Mouse (Mus musculus) midbrain, embryonic 14.5 days (tissue): ENCODE results near the gene Fyb2. TPM values are rescaled to one million over a fixed set of nuclear protein-coding genes. Genes with fewer than 3 reads are reported as not detected.
A peak's percentile ranks its signal among the peaks of the same experiment; 100 is the strongest.

Experiments
- ATAC-seq: fragments of 200-750 bp; cut with Nextera tagmentation; 2 replicates; pipeline ENCODE4 v1.8.0; 2017; ENCODE audit warnings: moderate number of reproducible peaks, moderate library complexity; ENCODE audit not compliant: low FRiP score, low TSS enrichment
- DNase-seq: peaks from one replicate; pipeline ENCODE4 v3.0.0-alpha.2; 2015
- H3K27ac ChIP-seq: fragments of 300-500 bp; sonication (generic); replicated peaks from 2 replicates; pipeline ENCODE4 v1.5.1; 2014; ENCODE audit warnings: mild to moderate bottlenecking, low read depth, low read length, moderate library complexity
- H3K27me3 ChIP-seq: fragments of 300-500 bp; sonication (generic); 2 replicates; pipeline ENCODE4 v1.6.1; 2014; ENCODE audit warnings: low read length, control low read depth, mixed read lengths; ENCODE audit not compliant: control insufficient read depth, insufficient read depth
- H3K36me3 ChIP-seq: fragments of 300-500 bp; sonication (generic); 2 replicates; pipeline ENCODE4 v1.6.1; 2014; ENCODE audit warnings: low read length, control low read depth; ENCODE audit not compliant: control insufficient read depth, insufficient read depth
- H3K4me1 ChIP-seq: fragments of 300-500 bp; sonication (generic); 2 replicates; pipeline ENCODE4 v1.6.1; 2014; ENCODE audit warnings: mild to moderate bottlenecking, antibody characterized with exemption, low read length, control low read depth; ENCODE audit not compliant: control insufficient read depth, insufficient read depth
- H3K4me2 ChIP-seq: fragments of 300-500 bp; sonication (generic); 2 replicates; pipeline ENCODE4 v1.6.1; 2014; ENCODE audit warnings: mild to moderate bottlenecking, low read length, moderate library complexity
- H3K4me3 ChIP-seq: fragments of 300-500 bp; sonication (generic); replicated peaks from 2 replicates; pipeline ENCODE4 v1.5.1; 2014; ENCODE audit warnings: low read depth, low read length
- H3K9ac ChIP-seq: fragments of 300-500 bp; sonication (generic); replicated peaks from 2 replicates; pipeline ENCODE4 v1.6.1; 2014; ENCODE audit warnings: mild to moderate bottlenecking, low read length, moderate library complexity
- H3K9me3 ChIP-seq: fragments of 300-500 bp; sonication (generic); 2 replicates; pipeline ENCODE4 v1.6.1; 2016; ENCODE audit warnings: low read length, control low read depth, mixed read lengths; ENCODE audit not compliant: control insufficient read depth
- WGBS: fragments of 180-500 bp; shearing (Covaris S2); extraction: QIAGEN DNeasy Blood & Tissue Kit; methylation state at CpG from one replicate; pipeline ENCODE4 v1.1.7; 2014; 5-methylcytosine and 5-hydroxymethylcytosine counted together
- polyA plus RNA-seq: library from polyadenylated mRNA; unstranded; fragments of >200 nt; fragmentation: Nextera tagmentation; extraction: Ambion mirVana; gene quantifications from 2 replicates; pipeline ENCODE4 v1.2.1, GENCODE M21; 2014

Fyb2 gene
- 0.14 and 0.38 TPM in 2 replicates for polyA plus RNA-seq

DNA sequence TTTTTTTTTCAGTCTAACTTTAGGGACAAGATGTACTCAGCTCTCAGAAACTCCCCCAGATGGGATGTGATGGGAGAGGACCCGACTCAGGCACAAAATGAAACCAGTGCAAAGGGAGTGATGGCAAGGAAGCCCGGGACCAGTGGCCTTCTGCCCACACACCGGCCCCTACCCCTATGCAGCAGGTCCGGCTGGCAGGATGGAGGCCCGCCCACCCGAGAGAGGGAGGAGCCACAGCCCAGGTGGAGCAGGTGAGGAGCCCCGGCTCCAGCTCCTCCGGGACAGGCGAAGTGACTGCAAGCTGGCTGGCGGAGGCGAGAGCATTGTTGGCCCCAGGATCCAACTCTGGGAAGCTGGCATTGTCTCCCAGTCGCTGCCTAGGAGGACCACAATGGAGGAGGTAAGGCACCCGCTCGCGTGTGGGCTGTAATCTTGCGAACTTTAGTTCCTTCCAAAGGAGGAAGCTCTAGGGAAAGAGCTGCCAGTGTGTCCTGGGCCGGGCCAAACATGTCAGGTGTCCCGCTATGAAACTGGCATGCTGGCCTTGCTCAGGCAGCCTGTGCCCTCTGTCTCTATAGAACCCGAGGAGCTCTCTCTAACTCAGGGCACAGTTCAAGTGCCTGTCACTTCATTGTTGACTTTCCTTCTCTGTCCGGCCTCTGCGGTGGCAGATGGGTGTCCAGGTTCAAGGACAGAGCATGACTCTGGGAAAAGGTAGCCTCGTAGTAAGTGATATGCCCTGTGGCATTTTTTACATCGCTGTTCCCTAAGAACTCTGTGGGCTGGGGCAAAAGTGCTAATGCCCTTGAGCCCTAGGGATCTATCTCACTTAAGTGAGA, at the start of gene Fyb2:
Fyb2 (plus strand) TSS at position 166 of the 839 bp plus-strand sequence.
- no peaks in the 10 kb centered on the region for H3K27me3 ChIP-seq
- H3K9me3 ChIP-seq, result no peaks in the 10 kb centered on the region
- no peak for DNase-seq
- no peaks in the 10 kb centered on the region for H3K4me1 ChIP-seq
- H3K36me3 ChIP-seq, result no peaks in the 10 kb centered on the region
- no peak within 1 kb of the TSS for H3K27ac ChIP-seq
- peak within 1 kb of the TSS; percentile 39 for H3K4me2 ChIP-seq
- H3K9ac ChIP-seq, result no peak within 1 kb of the TSS
- 24% methylated on average over 23 of the region's 23 CpGs for WGBS
- H3K4me3 ChIP-seq, result no peak within 1 kb of the TSS
- no peak for ATAC-seq

DNA sequence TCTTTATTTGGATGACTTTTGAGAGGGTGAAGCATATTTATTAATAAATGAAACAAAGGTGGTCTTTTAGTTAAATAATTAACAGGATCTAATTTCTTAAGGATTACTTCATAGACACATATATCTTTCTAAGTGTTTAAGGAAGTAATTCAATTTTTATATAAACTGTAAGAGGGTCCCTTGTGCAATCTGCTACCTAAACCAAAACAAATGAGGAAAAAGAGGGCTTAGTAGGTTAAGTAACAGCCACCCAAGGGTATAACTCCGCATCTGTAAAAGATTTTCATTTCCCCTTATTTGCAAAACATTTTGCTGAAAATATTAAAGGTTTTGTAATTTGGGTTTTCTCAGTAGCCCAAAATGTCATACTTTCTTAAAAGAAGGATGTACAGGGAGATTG, 48.9 kb upstream of the Fyb2 start:
- no peak overlapping the region for H3K27ac ChIP-seq
- 0 out of 2 replicates have a peak, but pooled peaks cover 5% of the 10 kb centered on the region for H3K4me1 ChIP-seq
- no peaks in the 10 kb centered on the region for H3K27me3 ChIP-seq
- ATAC-seq, result no peak
- 88% methylated on average over 1 of the region's 1 CpGs for WGBS
- H3K9ac ChIP-seq, result no peak overlapping the region
- no peak for DNase-seq
- no peaks in the 10 kb centered on the region for H3K36me3 ChIP-seq
- no peaks in the 10 kb centered on the region for H3K9me3 ChIP-seq
- no peak overlapping the region for H3K4me2 ChIP-seq
- H3K4me3 ChIP-seq, result no peak overlapping the region

DNA sequence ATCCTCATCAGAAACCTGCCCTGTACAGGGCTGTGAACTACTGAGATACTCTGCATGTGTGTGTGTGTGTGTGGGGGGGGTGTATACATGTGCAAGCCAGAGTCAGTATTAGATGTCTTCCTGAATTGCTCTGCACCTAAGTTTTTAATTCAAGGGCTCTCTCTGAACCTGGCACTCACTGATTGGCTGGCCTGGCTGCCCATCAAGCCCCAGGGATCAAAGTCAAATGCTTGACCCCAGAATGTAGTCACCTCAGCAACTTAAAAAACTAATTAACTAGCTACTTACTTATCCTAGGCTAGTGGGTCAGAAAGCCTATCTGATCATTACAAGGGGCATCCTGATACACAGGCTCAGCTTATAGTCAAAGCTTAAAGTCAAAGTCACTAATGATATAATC, 43.7 kb upstream of the Fyb2 start:
- no peak overlapping the region for H3K4me3 ChIP-seq
- no peaks in the 10 kb centered on the region for H3K36me3 ChIP-seq
- 0 out of 2 replicates have a peak, but pooled peaks cover 5% of the 10 kb centered on the region for H3K4me1 ChIP-seq
- H3K27me3 ChIP-seq, result no peaks in the 10 kb centered on the region
- ATAC-seq (no peak), DNase-seq (no peak)
- no peaks in the 10 kb centered on the region for H3K9me3 ChIP-seq
- H3K27ac ChIP-seq, result no peak overlapping the region
- H3K9ac ChIP-seq, result no peak overlapping the region
- H3K4me2 ChIP-seq, result no peak overlapping the region

DNA sequence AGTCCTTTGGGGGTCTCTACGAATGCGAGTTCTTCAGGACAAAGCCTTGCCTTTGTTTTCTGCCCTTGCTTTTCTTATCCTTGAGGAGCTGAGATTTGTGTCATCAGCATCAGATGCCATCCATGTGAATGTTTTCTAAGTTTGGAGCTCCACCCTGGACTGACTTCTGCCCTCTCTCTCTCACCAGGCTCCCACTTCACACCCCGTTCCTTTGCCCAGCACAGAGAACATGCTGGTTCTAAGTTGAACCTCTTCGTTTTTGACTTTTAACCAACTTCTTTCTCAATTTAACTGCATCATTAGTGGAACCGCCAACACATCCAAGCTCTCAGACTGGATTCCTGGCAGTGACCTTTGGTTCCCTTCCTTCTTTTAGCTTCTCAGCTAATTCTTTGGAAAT, 43.1 kb upstream of the Fyb2 start:
- H3K27me3 ChIP-seq, result no peaks in the 10 kb centered on the region
- ATAC-seq (no peak), DNase-seq (no peak)
- no peak overlapping the region for H3K9ac ChIP-seq
- no peak overlapping the region for H3K4me3 ChIP-seq
- no peaks in the 10 kb centered on the region for H3K4me1 ChIP-seq
- WGBS, result 88% methylated on average over 5 of the region's 5 CpGs
- no peaks in the 10 kb centered on the region for H3K9me3 ChIP-seq
- no peak overlapping the region for H3K27ac ChIP-seq
- H3K4me2 ChIP-seq, result no peak overlapping the region
- no peaks in the 10 kb centered on the region for H3K36me3 ChIP-seq

DNA sequence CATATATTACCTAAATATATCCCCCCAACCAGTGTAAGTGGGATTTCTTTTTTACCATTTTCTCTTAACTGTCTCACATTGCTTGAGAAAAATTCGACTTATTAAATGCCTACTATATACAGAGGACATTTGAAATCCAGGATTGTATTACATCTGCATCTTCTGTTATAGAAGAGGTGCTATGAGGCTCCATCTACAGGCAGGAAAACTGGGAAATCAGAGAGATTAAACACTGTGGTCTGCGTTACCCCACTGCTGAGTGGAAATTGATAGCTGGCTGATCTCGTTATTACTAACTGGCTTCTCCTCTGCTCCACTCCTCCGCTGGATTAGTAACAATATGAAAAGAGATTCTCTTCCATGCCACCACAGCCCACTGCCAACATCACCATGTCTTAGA, 37.4 kb upstream of the Fyb2 start:
- Histone ChIP-seq H3K4me2 (no peak overlapping the region), H3K9ac (no peak overlapping the region), H3K4me3 (no peak overlapping the region), H3K9me3 (no peaks in the 10 kb centered on the region), H3K27me3 (no peaks in the 10 kb centered on the region), H3K4me1 (no peaks in the 10 kb centered on the region), H3K36me3 (no peaks in the 10 kb centered on the region), H3K27ac (no peak overlapping the region)
- ATAC-seq, result no peak
- WGBS, result 72% methylated on average over 4 of the region's 4 CpGs
- peak; percentile 34 for DNase-seq

DNA sequence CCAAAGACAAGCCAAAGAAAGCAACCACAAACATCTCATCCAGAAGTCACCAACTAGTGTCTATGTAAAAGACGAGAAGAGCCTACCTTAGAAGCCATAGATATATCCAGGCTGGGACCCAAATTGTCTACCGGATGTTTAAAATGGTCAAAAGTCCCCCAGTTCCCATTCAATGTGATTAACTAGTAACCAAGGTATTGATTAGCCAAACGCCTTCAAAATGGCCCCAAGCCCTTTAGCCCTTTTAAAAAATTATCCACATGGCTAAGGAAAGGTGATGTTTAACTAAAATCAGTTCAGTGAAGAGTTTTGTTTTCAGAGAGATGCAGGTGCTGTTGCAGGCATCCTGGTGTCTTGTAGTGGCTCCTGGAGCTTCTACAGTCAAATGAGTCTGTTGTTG, 36.9 kb upstream of the Fyb2 start, which contains the start of gene C8a:
C8a (minus strand) TSS at position 76 of the 400 bp plus-strand sequence.
- Histone ChIP-seq H3K9me3 (no peaks in the 10 kb centered on the region), H3K27me3 (no peaks in the 10 kb centered on the region), H3K4me3 (no peak within 1 kb of the TSS), H3K4me1 (no peaks in the 10 kb centered on the region), H3K4me2 (no peak within 1 kb of the TSS), H3K9ac (no peak within 1 kb of the TSS), H3K27ac (no peak within 1 kb of the TSS), H3K36me3 (no peaks in the 10 kb centered on the region)
- 93% methylated on average over 3 of the region's 3 CpGs for WGBS
- DNase-seq (no peak), ATAC-seq (no peak)

DNA sequence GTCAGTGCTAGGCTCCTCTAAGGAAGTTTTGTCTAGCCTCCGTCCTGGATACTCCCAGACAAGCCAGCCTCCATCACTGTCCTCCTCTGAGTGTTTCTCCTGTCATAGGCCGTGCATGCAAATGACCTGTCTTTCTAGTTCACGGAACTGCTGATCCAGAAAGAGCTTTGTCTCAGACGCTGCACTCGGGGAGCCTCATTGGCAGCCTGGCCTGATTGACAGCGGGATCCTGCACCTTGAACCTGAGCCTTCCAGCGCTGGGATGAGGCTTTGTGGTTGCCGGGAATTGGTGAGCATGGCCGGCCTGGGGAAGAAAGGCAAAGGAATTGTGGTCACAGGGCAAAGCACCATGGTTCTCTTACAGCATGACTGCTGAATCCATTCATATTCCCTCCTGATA, 25.8 kb upstream of the Fyb2 start:
- DNase-seq, result no peak
- Histone ChIP-seq H3K9me3 (no peaks in the 10 kb centered on the region), H3K4me3 (no peak overlapping the region), H3K27ac (no peak overlapping the region), H3K9ac (no peak overlapping the region), H3K4me2 (no peak overlapping the region), H3K4me1 (peaks cover 17% of the 10 kb centered on the region; the same call in 1 of the 2 replicates), H3K27me3 (no peaks in the 10 kb centered on the region), H3K36me3 (no peaks in the 10 kb centered on the region)
- 19% methylated on average over 9 of the region's 9 CpGs for WGBS
- no peak for ATAC-seq

DNA sequence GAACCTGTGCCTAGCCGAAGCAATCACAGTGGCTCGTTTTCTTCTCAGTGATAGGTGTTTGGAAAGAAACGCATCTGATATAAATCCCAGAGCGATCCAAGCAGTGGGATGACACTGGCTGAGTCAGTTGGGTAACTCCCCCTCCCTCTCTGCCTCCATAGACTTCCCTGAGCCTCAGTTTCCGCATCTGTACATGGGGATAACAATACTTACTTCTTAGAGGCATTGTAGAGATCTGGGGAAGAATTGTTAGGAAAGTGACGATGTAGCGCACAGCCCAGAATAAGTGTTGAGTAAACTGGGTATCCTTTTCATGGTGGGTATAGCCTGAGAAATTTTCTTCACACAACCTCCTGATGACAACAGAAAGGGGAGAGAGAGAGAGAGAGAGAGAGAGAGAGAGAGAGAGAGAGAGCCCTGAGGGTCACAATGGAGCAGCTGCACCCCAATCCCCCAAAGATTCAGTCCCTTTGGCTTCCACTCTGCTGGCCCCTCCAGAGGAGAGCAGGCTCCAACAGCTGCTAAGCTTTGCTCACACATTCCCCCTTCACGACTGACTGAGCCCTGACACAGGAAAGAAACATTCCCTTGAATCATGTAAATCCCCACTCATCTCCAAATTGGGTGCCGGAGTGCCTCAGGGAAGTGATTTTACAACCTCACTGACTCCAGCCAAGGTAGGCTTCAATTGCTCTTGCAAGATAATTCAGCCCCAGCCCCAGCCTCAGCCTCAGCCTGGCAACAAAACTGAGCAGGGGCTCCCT, 24.6 kb upstream of the Fyb2 start:
- peaks cover 20% of the 10 kb centered on the region; the same call in 1 of the 2 replicates for H3K4me1 ChIP-seq
- ATAC-seq, result no peak
- no peaks in the 10 kb centered on the region for H3K9me3 ChIP-seq
- peak; percentile 48 for DNase-seq
- no peak overlapping the region for H3K9ac ChIP-seq
- H3K27me3 ChIP-seq, result no peaks in the 10 kb centered on the region
- no peak overlapping the region for H3K27ac ChIP-seq
- no peak overlapping the region for H3K4me3 ChIP-seq
- H3K36me3 ChIP-seq, result no peaks in the 10 kb centered on the region
- 69% methylated on average over 9 of the region's 9 CpGs for WGBS
- no peak overlapping the region for H3K4me2 ChIP-seq
